In the genomic region with DNA sequence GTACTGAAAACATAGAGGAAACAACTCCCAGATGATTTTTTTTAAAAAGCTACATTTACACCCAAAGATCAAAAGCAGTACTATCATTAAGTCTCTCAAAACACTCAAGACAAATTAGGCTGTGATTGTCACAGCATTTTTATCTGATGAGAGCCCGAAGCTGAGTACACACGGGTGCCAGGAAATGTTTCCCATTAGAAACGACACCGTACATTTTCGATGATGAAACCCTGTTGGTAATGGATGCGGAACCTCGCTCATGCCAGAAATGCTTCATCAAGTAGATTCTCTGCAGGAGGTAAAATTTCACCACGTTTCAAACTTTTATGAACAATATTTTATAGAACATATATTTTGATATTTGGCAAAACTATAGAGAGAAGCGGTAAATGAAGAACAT, we compare ENCODE assay signal across 32 mouse cellular contexts. TPM values are rescaled to one million over a fixed set of nuclear protein-coding genes. Genes with fewer than 3 reads are reported as not detected.
"Had no signal": no experiment of that assay in that cellular context is flagged by ENCODE, and none has a peak within 500 bp of the region (broad histone marks: within the 10 kb centered on the region; RNA-seq: fewer than 3 reads in every experiment).

No protein-coding gene starts in this region.

- H3K4me3 ChIP-seq: heart, adult 2 months; heart, embryonic 13.5 days; heart, embryonic 15.5 days; hindbrain, embryonic 13.5 days; hindbrain, embryonic 15.5 days; kidney, embryonic 15.5 days; limb, embryonic 13.5 days; limb, embryonic 15.5 days had no signal

- DNase-seq: gastrocnemius, postnatal 14 days; gastrocnemius, postnatal 36 days; heart, adult 11 months; heart, adult 2 months; heart, postnatal 14 days; heart, postnatal 36 days; kidney, adult 11 months; kidney, adult 2 months; kidney, adult 9 months; kidney, postnatal 14 days; kidney, postnatal 36 days; layer of hippocampus, adult 9-11 months; layer of hippocampus, postnatal 36 days; left cerebral cortex, postnatal 4 days had no signal

- H3K4me1 ChIP-seq: hindbrain, embryonic 15.5 days; limb, embryonic 15.5 days had no signal

- H3K27me3 ChIP-seq: heart, embryonic 13.5 days; heart, embryonic 15.5 days; hindbrain, embryonic 13.5 days; hindbrain, embryonic 15.5 days; kidney, embryonic 15.5 days; limb, embryonic 13.5 days; limb, embryonic 15.5 days had no signal

- H3K36me3 ChIP-seq: heart, embryonic 13.5 days; heart, embryonic 15.5 days; hindbrain, embryonic 13.5 days; hindbrain, embryonic 15.5 days; kidney, embryonic 15.5 days; limb, embryonic 13.5 days; limb, embryonic 15.5 days had no signal

- H3K27ac ChIP-seq: heart, adult 2 months; heart, embryonic 13.5 days; heart, embryonic 15.5 days; hindbrain, embryonic 13.5 days; hindbrain, embryonic 15.5 days; hindbrain, postnatal 0 days; kidney, postnatal 0 days; limb, embryonic 13.5 days; limb, embryonic 15.5 days had no signal

- H3K9ac ChIP-seq: heart, embryonic 13.5 days; heart, embryonic 15.5 days; hindbrain, embryonic 13.5 days; hindbrain, embryonic 15.5 days; kidney, embryonic 15.5 days; limb, embryonic 13.5 days; limb, embryonic 15.5 days had no signal

- ATAC-seq: hindbrain, postnatal 0 days; intestine, embryonic 16.5 days had no signal

- H3K9me3 ChIP-seq: heart, embryonic 13.5 days; heart, embryonic 15.5 days; hindbrain, embryonic 13.5 days; hindbrain, embryonic 15.5 days; kidney, embryonic 15.5 days; limb, embryonic 13.5 days; limb, embryonic 15.5 days had no signal

- H3K4me2 ChIP-seq: heart, embryonic 11.5 days; heart, embryonic 13.5 days; heart, embryonic 15.5 days; hindbrain, embryonic 13.5 days; hindbrain, embryonic 15.5 days; kidney, embryonic 15.5 days; limb, embryonic 13.5 days; limb, embryonic 15.5 days had no signal

RNA-seq across cellular contexts. Expression of a gene that starts 10.3 kb away (rescaled TPM):
- polyA plus RNA-seq: gonadal fat pad, adult 2 months; heart, adult 2 months; heart, embryonic 11.5 days; heart, embryonic 13.5 days; heart, embryonic 15.5 days; heart, postnatal 0 days; hindbrain, embryonic 11.5 days; hindbrain, embryonic 13.5 days; hindbrain, embryonic 15.5 days; hindbrain, postnatal 0 days; intestine, embryonic 14.5 days; intestine, embryonic 16.5 days; kidney, adult 2 months; kidney, embryonic 15.5 days; kidney, postnatal 0 days; large intestine, adult 2 months; limb, embryonic 11.5 days; limb, embryonic 13.5 days; limb, embryonic 15.5 days; liver, adult 2 months had no signal
